ENCODE assay signal across 9 mouse cellular contexts in genomic region chr14:25734736-25735716, GRCm38 (mm10). TPM values are rescaled to one million over a fixed set of nuclear protein-coding genes. Genes with fewer than 3 reads are reported as not detected.
DNase-seq lines count a peak whose midpoint lies in the region; ATAC-seq and TF ChIP-seq lines count a peak whose summit lies in the region.
"Had no signal": no experiment of that assay in that cellular context is flagged by ENCODE, and none has a peak within 500 bp of the region (broad histone marks: within the 10 kb centered on the region; RNA-seq: fewer than 3 reads in every experiment).

No protein-coding gene starts in this region.

- H3K9me3 ChIP-seq in intestine, embryonic 15.5 days, result no peaks in the 10 kb centered on the region
- no peaks in the 10 kb centered on the region for H3K9me3 ChIP-seq in midbrain, embryonic 16.5 days (replicated peaks; ENCODE audit: control insufficient read depth, low read length, poor library complexity, severe bottlenecking)
- H3K9me3 ChIP-seq: megakaryocyte, embryonic 14.5 days had no signal

- intact Hi-C loops in left cerebral cortex, adult 2 months (cut with DNase I), result no loop called here

- ATAC-seq in intestine, embryonic 15.5 days, result peak; percentile 46
- ATAC-seq in midbrain, embryonic 16.5 days, result peak; percentile 84

- TF ChIP-seq POLR2A in cortical plate, adult 2 months (IDR thresholded peaks at IDR 0.05; ENCODE audit: extremely low read depth, insufficient read depth, low read length), result no peak

- TF ChIP-seq CTCF in left cerebral cortex, adult 2 months (IDR thresholded peaks at IDR 0.05), result no peak
- no peak for TF ChIP-seq CTCF in cortical plate, adult 2 months (IDR thresholded peaks at IDR 0.05; ENCODE audit: extremely low read depth, insufficient read depth, low read length)

- H3K27ac ChIP-seq in left cerebral cortex, adult 2 months, result peak overlapping the region; percentile 38
- peak overlapping the region; percentile 57; the same call in 1 of the 2 replicates for H3K27ac ChIP-seq in cortical plate, adult 2 months (ENCODE audit: insufficient read depth, low read length)
- H3K27ac ChIP-seq in intestine, embryonic 15.5 days, result peak overlapping the region; percentile 83
- peak overlapping the region; percentile 58 for H3K27ac ChIP-seq in midbrain, embryonic 16.5 days (ENCODE audit: low read length)

- DNase-seq in left cerebral cortex, adult 2 months (ENCODE audit: extremely low spot score in 1 of 2, low spot score in 2 of 2), result peak in 1 of 2 experiments; percentile 40
- DNase-seq in left cerebral cortex, adult 11 months (ENCODE audit: low spot score), result no peak
- DNase-seq in heart, adult 11 months, result peak; percentile 98
- no peak for DNase-seq in thymus, postnatal 4 days
- no peak for DNase-seq in kidney, adult 9 months

- H3K9ac ChIP-seq in intestine, embryonic 15.5 days, result no peak overlapping the region
- no peak overlapping the region; the same call in 1 of the 2 replicates for H3K9ac ChIP-seq in midbrain, embryonic 16.5 days (ENCODE audit: low read depth, low read length)

- WGBS in intestine, embryonic 15.5 days, result 45% methylated on average over 17 of the region's 17 CpGs
- WGBS in midbrain, embryonic 16.5 days, result 34% methylated on average over 16 of the region's 17 CpGs

- no peaks in the 10 kb centered on the region for H3K4me1 ChIP-seq in cortical plate, adult 2 months (ENCODE audit: control insufficient read depth, insufficient read depth, low read length)
- peaks cover 51% of the 10 kb centered on the region for H3K4me1 ChIP-seq in intestine, embryonic 15.5 days (replicated peaks)
- H3K4me1 ChIP-seq in midbrain, embryonic 16.5 days (ENCODE audit: control insufficient read depth, insufficient read depth, low read length), result peaks cover 11% of the 10 kb centered on the region

- H3K4me3 ChIP-seq in left cerebral cortex, adult 2 months, result no peak overlapping the region
- H3K4me3 ChIP-seq in cortical plate, adult 2 months (ENCODE audit: insufficient read depth, low read length), result no peak overlapping the region
- no peak overlapping the region for H3K4me3 ChIP-seq in intestine, embryonic 15.5 days (replicated peaks)
- no peak overlapping the region for H3K4me3 ChIP-seq in midbrain, embryonic 16.5 days (ENCODE audit: low read depth, low read length)
- H3K4me3 ChIP-seq: megakaryocyte, embryonic 14.5 days had no signal

- H3K4me2 ChIP-seq in intestine, embryonic 15.5 days (replicated peaks), result no peak overlapping the region
- H3K4me2 ChIP-seq in midbrain, embryonic 16.5 days (ENCODE audit: low read length), result no peak overlapping the region

- no peaks in the 10 kb centered on the region for H3K27me3 ChIP-seq in intestine, embryonic 15.5 days (replicated peaks)
- H3K27me3 ChIP-seq in midbrain, embryonic 16.5 days (ENCODE audit: control insufficient read depth, insufficient read depth, low read depth, low read length), result no peaks in the 10 kb centered on the region

- H3K36me3 ChIP-seq in intestine, embryonic 15.5 days, result peaks cover 5% of the 10 kb centered on the region; the same call in 1 of the 2 replicates
- H3K36me3 ChIP-seq in midbrain, embryonic 16.5 days (ENCODE audit: control insufficient read depth, insufficient read depth, low read length), result no peaks in the 10 kb centered on the region

RNA-seq across cellular contexts. Expression of gene Zcchc24, which starts 33.8 kb away (rescaled TPM):
- 10 to 100 TPM; 47.0 TPM for total RNA-seq in left cerebral cortex, adult 2 months (2021)
- 51.8 and 52.1 TPM in 2 replicates for polyA plus RNA-seq in cortical plate, adult 2 months (2012; rRNA removed)
- polyA plus RNA-seq in intestine, embryonic 15.5 days (2015; fragmentation: Nextera tagmentation; extraction: Ambion mirVana), result 20.6 and 21.0 TPM in 2 replicates
- polyA plus RNA-seq in midbrain, embryonic 16.5 days (2015; fragmentation: Nextera tagmentation; extraction: Ambion mirVana), result 11.0 and 12.2 TPM in 2 replicates

RNA-seq across cellular contexts. Expression of gene Ppif, which starts 41.1 kb away (rescaled TPM):
- total RNA-seq in left cerebral cortex, adult 2 months (2021), result 10 to 100 TPM; 24.0 to 24.3 TPM
- polyA plus RNA-seq in cortical plate, adult 2 months (2012; rRNA removed), result 49.4 and 51.7 TPM in 2 replicates
- polyA plus RNA-seq in intestine, embryonic 15.5 days (2015; fragmentation: Nextera tagmentation; extraction: Ambion mirVana), result 89.9 and 90.5 TPM in 2 replicates
- 29.6 and 40.3 TPM in 2 replicates for polyA plus RNA-seq in midbrain, embryonic 16.5 days (2015; fragmentation: Nextera tagmentation; extraction: Ambion mirVana)
